Mouse (Mus musculus): ENCODE results near the gene Pih1d1.
"Not testable (repeated sequence)": the region's sequence is repeated elsewhere in the genome, so short reads cannot be mapped to it uniquely, and the experiment has no call there.

The Pih1d1 gene

DNA sequence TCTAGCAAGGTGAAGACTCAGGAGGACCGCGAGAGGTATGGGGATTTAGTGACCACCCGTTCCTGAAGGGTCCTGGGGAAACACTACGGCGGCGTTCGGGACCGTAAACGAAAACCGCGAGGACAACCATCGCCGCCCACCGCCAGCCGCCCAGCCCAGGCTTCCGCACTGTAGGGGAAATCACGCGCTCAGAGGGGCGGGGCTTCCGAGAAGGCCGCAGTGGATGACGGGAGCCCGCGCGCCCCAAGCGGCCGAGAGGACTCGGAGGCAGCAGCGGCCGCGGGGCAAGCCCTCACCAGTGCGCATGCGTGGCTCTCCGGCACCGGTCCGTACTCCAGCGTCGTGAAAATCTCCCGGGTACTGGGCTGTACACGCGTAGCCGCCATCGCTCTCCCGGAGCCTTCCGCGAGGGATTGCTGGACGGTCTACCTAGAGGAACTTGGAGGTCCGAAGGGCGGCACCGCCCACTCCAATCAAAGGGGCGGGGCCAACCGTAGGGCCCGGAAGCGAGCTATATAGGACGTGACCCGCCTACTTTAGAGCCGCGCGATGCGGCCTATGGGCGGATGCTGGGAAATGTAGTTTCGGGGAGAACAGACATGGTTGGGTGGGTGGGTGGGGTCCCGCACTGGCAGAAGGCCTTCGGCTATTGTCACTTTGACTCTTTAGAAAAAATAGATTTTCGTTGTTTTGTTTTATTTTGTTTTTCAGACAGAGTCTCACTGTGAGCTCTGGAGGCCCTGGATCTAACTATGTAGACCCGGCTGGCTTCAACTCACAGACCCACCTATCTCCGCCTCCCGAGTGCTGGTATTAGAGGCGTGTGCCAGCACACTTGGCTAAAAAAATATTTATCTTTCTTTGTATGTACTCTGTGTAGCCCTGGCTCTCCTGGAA lies at the start of gene Pih1d1, which contains the start of gene Aldh16a1:
TSS of gene Pih1d1 (plus strand) at position 208 of the 897 bp plus-strand sequence.
TSS of gene Aldh16a1 (minus strand) at position 489 of the 897 bp plus-strand sequence.
- DNase-seq = peak; percentile 98

DNA sequence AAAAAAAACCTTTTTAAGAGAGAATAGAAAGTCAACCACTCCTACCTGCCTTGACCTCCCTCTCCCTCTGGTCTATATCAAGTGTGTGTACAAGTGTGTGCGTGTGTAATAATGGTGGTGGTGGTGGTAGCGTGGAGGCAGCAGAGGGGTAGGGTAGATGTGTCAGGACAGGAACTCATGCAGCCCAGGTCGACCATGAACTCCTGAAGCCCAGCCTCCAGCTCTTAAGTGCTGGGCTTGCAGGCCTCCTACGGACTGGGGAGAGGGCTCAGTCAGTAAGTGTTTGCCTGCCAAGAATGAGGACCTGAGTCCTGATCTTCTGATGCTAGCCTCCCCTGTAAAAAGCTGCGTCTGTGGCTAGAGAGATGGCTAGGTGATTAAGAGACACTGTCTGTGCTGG lies 49.2 kb upstream of the Pih1d1 start:
- DNase-seq = no peak

- DNase-seq = no peak
Observed at GRCm38 (mm10) chr7:45105491-45105890, 48.6 kb upstream of the Pih1d1 start.

DNA sequence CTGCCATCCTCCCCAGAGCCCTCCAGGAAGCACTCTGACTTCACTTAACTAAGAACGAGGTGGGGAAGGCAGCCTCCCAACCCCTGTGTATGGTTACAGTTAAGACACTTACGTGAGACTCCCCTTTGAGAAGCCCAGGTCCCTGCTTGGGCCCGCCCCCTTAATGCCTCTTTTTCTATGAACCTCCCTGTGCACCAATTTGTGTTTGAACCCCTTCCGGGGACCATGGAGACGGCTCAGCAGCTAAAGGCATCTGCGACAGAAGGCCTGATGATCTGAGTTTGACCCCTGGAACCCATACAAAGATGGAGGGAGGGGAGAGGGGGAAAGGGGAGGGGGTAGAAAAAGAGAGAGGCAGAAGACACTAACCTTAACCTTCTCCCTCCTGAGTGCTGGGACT lies 47.7 kb upstream of the Pih1d1 start:
- DNase-seq = no peak

- no peak for DNase-seq
Observed at GRCm38 (mm10) chr7:45107052-45107645, 47.0 kb upstream of the Pih1d1 start.

- DNase-seq = not testable (repeated sequence)
Observed at GRCm38 (mm10) chr7:45110089-45110488, 44.0 kb upstream of the Pih1d1 start.

- no peak for DNase-seq
Observed at GRCm38 (mm10) chr7:45111940-45112339, 42.2 kb upstream of the Pih1d1 start.

DNA sequence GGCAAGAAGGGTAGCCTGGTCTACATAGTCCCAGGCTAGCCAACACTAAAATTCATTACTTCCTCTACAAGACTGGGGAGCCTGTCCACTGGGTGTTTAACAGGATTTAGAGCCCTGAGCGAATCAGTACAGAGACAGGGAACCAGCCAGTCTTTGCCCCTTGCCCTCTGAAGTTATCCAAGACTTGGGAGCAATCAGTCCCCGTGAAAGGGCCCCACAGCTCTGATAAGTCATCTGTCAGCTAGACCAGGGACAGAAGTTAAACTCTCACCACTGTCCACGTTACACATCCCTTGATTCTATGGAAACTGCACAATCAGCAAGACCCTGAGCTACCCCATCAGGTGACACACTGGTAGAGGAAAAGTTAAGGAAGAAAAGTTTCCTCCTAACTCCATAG lies 41.6 kb upstream of the Pih1d1 start:
- no peak for DNase-seq

GRCm38 (mm10) chr7:45113476-45113875 lies 40.6 kb upstream of the Pih1d1 start:
- DNase-seq = no peak

DNA sequence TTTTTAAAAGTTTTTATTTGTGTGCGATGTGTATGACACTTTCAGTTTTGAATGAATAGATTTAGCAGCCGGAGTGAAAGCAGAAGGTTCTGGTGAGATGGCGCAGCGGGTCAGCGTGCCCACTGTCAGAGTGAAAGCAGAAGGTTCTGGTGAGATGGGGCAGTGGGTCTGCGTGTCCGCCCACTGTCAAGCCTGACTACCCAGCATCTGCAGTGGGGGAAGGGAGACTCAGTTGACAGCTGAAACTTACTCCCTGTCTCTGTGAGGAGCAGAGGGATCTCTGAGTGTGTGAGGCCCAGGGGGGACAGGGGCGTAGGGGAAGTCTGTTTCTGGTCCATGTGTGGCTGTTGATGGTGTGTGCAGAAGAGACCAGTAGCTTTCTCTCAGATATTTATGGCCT lies 36.5 kb upstream of the Pih1d1 start:
- no peak for DNase-seq

DNA sequence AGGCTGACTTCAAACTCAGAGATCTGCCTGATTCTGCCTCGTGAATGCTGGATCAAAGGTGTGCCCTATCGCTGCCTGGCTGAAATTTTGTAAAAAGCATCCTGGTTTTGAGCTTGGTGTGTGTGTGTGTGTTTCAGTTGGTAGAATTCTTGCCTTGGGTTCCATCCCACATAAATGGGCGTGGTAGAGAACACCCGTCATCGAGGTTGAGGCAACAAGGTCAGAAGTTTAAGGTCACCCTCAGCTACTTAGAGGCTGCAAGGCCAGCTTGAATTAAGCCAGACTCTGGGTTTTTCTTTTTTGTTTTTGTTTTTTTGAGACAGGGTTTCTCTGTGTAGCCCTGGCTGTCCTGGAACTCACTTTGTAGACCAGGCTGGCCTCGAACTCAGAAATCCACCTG lies 35.8 kb upstream of the Pih1d1 start:
- DNase-seq = no peak

- no peak for DNase-seq
Observed at GRCm38 (mm10) chr7:45119780-45120709, 34.1 kb upstream of the Pih1d1 start.

GRCm38 (mm10) chr7:45121404-45121803 lies 32.7 kb upstream of the Pih1d1 start:
- no peak for DNase-seq

GRCm38 (mm10) chr7:45121966-45122365 lies 32.1 kb upstream of the Pih1d1 start:
- no peak for DNase-seq

- no peak for DNase-seq
Observed at GRCm38 (mm10) chr7:45122561-45123185, 31.4 kb upstream of the Pih1d1 start.

- no peak for DNase-seq
Observed at GRCm38 (mm10) chr7:45123186-45123570, 30.9 kb upstream of the Pih1d1 start.

- DNase-seq = peak; percentile 98
Observed at GRCm38 (mm10) chr7:45124224-45125143, 29.6 kb upstream of the Pih1d1 start, which contains the start of gene Rps11. Rps11 (minus strand) TSS chr7:45124439.

DNA sequence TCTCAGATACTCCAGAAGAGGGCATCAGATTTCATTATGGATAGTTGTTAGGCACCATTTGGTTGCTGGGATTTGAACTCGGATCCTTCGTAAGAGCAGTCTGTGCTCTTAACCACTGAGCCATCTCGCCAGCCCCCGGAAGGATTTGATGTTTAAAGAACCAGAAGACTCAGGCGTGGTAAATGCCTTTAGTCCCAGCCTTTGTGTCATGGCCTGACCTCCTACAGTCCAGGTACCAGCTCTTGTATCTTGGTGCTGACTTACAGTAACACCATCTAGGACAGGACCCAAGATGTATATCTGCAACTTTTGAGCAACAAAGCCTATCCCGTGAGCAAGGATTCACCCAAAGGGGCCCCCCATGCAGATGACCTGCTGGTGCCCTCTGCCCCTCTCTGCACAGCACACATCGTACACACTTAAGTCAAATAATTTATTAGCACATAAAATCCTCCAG lies 28.9 kb upstream of the Pih1d1 start:
- DNase-seq = no peak

GRCm38 (mm10) chr7:45125649-45126048 lies 28.5 kb upstream of the Pih1d1 start:
- DNase-seq = not testable (repeated sequence)

- DNase-seq = no peak
Observed at GRCm38 (mm10) chr7:45126147-45126843, 27.8 kb upstream of the Pih1d1 start.

Data from cerebellum, adult 8-10 months (tissue).